Mouse (Mus musculus): ENCODE data around the gene Pdgfc. TPM values are rescaled to one million over a fixed set of nuclear protein-coding genes. Genes with fewer than 3 reads are reported as not detected.
A peak's percentile ranks its signal among the peaks of the same experiment; 100 is the strongest.

Pdgfc gene
- polyA plus RNA-seq, 1 experiment from 2014 or later: 7.4 TPM

- Histone ChIP-seq H3K4me1 (no peaks in the 10 kb centered on the region), H3K9me3 (no peaks in the 10 kb centered on the region), H3K36me3 (no peaks in the 10 kb centered on the region), H3K27ac (replicated peaks) (no peak overlapping the region), H3K4me2 (replicated peaks) (no peak overlapping the region), H3K27me3 (no peaks in the 10 kb centered on the region), H3K9ac (replicated peaks) (no peak overlapping the region), H3K4me3 (no peak overlapping the region)
- 56% methylated on average over 3 of the region's 3 CpGs for WGBS
- no peak for ATAC-seq (ENCODE audit: low FRiP score, low read depth)
These were observed 6.3 kb upstream of the Pdgfc start for GRCm38 (mm10) chr3:81029909-81030308.

GRCm38 (mm10) chr3:81030311-81030710 lies 5.9 kb upstream of the Pdgfc start:
- no peaks in the 10 kb centered on the region for H3K27me3 ChIP-seq
- no peaks in the 10 kb centered on the region for H3K4me1 ChIP-seq
- no peak overlapping the region for H3K27ac ChIP-seq (replicated peaks)
- no peak overlapping the region for H3K4me2 ChIP-seq (replicated peaks)
- WGBS: 70% methylated on average over 2 of the region's 2 CpGs
- H3K9ac ChIP-seq (replicated peaks): no peak overlapping the region
- H3K36me3 ChIP-seq: no peaks in the 10 kb centered on the region
- no peak for ATAC-seq (ENCODE audit: low FRiP score, low read depth)
- H3K4me3 ChIP-seq: no peak overlapping the region
- no peaks in the 10 kb centered on the region for H3K9me3 ChIP-seq

- Histone ChIP-seq H3K4me1 (0 out of 2 replicates have a peak, but pooled peaks cover 5% of the 10 kb centered on the region), H3K27ac (replicated peaks) (no peak overlapping the region), H3K36me3 (no peaks in the 10 kb centered on the region), H3K9me3 (no peaks in the 10 kb centered on the region), H3K27me3 (no peaks in the 10 kb centered on the region), H3K9ac (replicated peaks) (no peak overlapping the region), H3K4me3 (no peak overlapping the region), H3K4me2 (replicated peaks) (no peak overlapping the region)
- WGBS: 63% methylated on average over 4 of the region's 4 CpGs
- ATAC-seq (ENCODE audit: low FRiP score, low read depth): no peak
These were observed 4.2 kb upstream of the Pdgfc start for GRCm38 (mm10) chr3:81032014-81032413.

- Histone ChIP-seq H3K9ac (replicated peaks) (no peak overlapping the region), H3K36me3 (no peaks in the 10 kb centered on the region), H3K27me3 (0 out of 2 replicates have a peak, but pooled peaks cover 3% of the 10 kb centered on the region), H3K27ac (replicated peaks) (no peak overlapping the region), H3K4me1 (0 out of 2 replicates have a peak, but pooled peaks cover 11% of the 10 kb centered on the region), H3K9me3 (no peaks in the 10 kb centered on the region), H3K4me2 (replicated peaks) (no peak overlapping the region), H3K4me3 (no peak overlapping the region)
- WGBS: 64% methylated on average over 6 of the region's 6 CpGs
- no peak for ATAC-seq (ENCODE audit: low FRiP score, low read depth)
These were observed 1.7 kb upstream of the Pdgfc start for GRCm38 (mm10) chr3:81034336-81035102.

GRCm38 (mm10) chr3:81036554-81037311 lies 517 bp downstream of the Pdgfc start:
- Histone ChIP-seq H3K27ac (replicated peaks) (peak overlapping the region; percentile 73), H3K4me2 (replicated peaks) (peak overlapping the region; percentile 91), H3K4me1 (0 out of 2 replicates have a peak, but pooled peaks cover 11% of the 10 kb centered on the region), H3K9me3 (no peaks in the 10 kb centered on the region), H3K9ac (replicated peaks) (peak overlapping the region; percentile 77), H3K27me3 (0 out of 2 replicates have a peak, but pooled peaks cover 3% of the 10 kb centered on the region), H3K36me3 (no peaks in the 10 kb centered on the region), H3K4me3 (peak overlapping the region; percentile 77)
- 1% methylated on average over 37 of the region's 68 CpGs for WGBS
- ATAC-seq (ENCODE audit: low FRiP score, low read depth): peak; percentile 94

GRCm38 (mm10) chr3:81037312-81037859 lies 1.2 kb downstream of the Pdgfc start:
- ATAC-seq (ENCODE audit: low FRiP score, low read depth): peak; percentile 57
- WGBS: under 1% methylated on average over 34 of the region's 34 CpGs
- H3K4me3 ChIP-seq: peak overlapping the region; percentile 77
- H3K9ac ChIP-seq (replicated peaks): peak overlapping the region; percentile 77
- H3K4me1 ChIP-seq: 0 out of 2 replicates have a peak, but pooled peaks cover 11% of the 10 kb centered on the region
- 0 out of 2 replicates have a peak, but pooled peaks cover 3% of the 10 kb centered on the region for H3K27me3 ChIP-seq
- no peaks in the 10 kb centered on the region for H3K9me3 ChIP-seq
- H3K36me3 ChIP-seq: no peaks in the 10 kb centered on the region
- peak overlapping the region; percentile 73; the same call in 1 of the 2 replicates for H3K27ac ChIP-seq (replicated peaks)
- H3K4me2 ChIP-seq (replicated peaks): peak overlapping the region; percentile 91

- H3K4me3 ChIP-seq: no peak overlapping the region
- no peak overlapping the region for H3K9ac ChIP-seq (replicated peaks)
- no peak overlapping the region for H3K4me2 ChIP-seq (replicated peaks)
- 0 out of 2 replicates have a peak, but pooled peaks cover 3% of the 10 kb centered on the region for H3K27me3 ChIP-seq
- no peak overlapping the region for H3K27ac ChIP-seq (replicated peaks)
- peaks cover 13% of the 10 kb centered on the region for H3K4me1 ChIP-seq
- ATAC-seq (ENCODE audit: low FRiP score, low read depth): no peak
- no peaks in the 10 kb centered on the region for H3K9me3 ChIP-seq
- no peaks in the 10 kb centered on the region for H3K36me3 ChIP-seq
- WGBS: 69% methylated on average over 2 of the region's 2 CpGs
These were observed 3.0 kb downstream of the Pdgfc start for GRCm38 (mm10) chr3:81039131-81039653.

GRCm38 (mm10) chr3:81044653-81045343 lies 8.6 kb downstream of the Pdgfc start:
- no peak overlapping the region for H3K4me2 ChIP-seq (replicated peaks)
- H3K4me1 ChIP-seq: peaks cover 18% of the 10 kb centered on the region
- H3K27ac ChIP-seq (replicated peaks): peak overlapping the region; percentile 32; the same call in 1 of the 2 replicates
- no peaks in the 10 kb centered on the region for H3K36me3 ChIP-seq
- H3K27me3 ChIP-seq: no peaks in the 10 kb centered on the region
- peak; percentile 92 for ATAC-seq (ENCODE audit: low FRiP score, low read depth)
- no peaks in the 10 kb centered on the region for H3K9me3 ChIP-seq
- no peak overlapping the region for H3K9ac ChIP-seq (replicated peaks)
- 56% methylated on average over 2 of the region's 2 CpGs for WGBS
- no peak overlapping the region for H3K4me3 ChIP-seq

- peak; percentile 41 for ATAC-seq (ENCODE audit: low FRiP score, low read depth)
- H3K27me3 ChIP-seq: no peaks in the 10 kb centered on the region
- 51% methylated on average over 5 of the region's 5 CpGs for WGBS
- 0 out of 2 replicates have a peak overlapping the region, but pooled peaks have one; percentile 20 for H3K27ac ChIP-seq (replicated peaks)
- H3K36me3 ChIP-seq: no peaks in the 10 kb centered on the region
- H3K4me1 ChIP-seq: peaks cover 18% of the 10 kb centered on the region
- H3K9me3 ChIP-seq: no peaks in the 10 kb centered on the region
- H3K4me2 ChIP-seq (replicated peaks): no peak overlapping the region
- no peak overlapping the region for H3K9ac ChIP-seq (replicated peaks)
- no peak overlapping the region for H3K4me3 ChIP-seq
These were observed 9.3 kb downstream of the Pdgfc start for GRCm38 (mm10) chr3:81045344-81046050.

- no peaks in the 10 kb centered on the region for H3K36me3 ChIP-seq
- no peak overlapping the region for H3K4me3 ChIP-seq
- H3K4me1 ChIP-seq: peaks cover 18% of the 10 kb centered on the region
- H3K9me3 ChIP-seq: no peaks in the 10 kb centered on the region
- no peak overlapping the region for H3K4me2 ChIP-seq (replicated peaks)
- no peak overlapping the region for H3K9ac ChIP-seq (replicated peaks)
- ATAC-seq (ENCODE audit: low FRiP score, low read depth): no peak
- H3K27me3 ChIP-seq: no peaks in the 10 kb centered on the region
- WGBS: 88% methylated on average over 10 of the region's 10 CpGs
- no peak overlapping the region for H3K27ac ChIP-seq (replicated peaks)
These were observed 10.7 kb downstream of the Pdgfc start for GRCm38 (mm10) chr3:81046652-81047607.
